Mouse (Mus musculus): ENCODE measurements around the gene Kalrn.

Kalrn gene

DNA sequence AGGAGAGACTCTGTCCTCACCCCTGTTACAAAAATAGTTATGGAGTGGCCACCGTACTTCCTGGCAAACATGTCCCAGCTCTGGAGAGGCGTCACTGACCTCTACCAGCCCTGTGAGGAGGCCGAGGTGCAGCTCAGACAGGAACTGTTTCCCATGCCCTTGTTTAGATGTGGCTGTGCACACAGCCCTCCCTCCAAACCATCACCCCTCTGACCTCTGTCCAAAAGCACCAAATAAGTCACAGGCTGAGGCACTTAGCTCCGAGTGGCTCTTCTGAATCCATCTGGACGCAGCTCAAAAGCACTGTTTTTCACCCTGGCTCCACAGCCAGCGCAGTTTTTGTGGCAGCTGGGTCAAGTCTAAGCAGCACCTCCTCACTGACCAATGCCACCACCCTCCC is 220.6 kb downstream of the Kalrn start:
- no peak for DNase-seq (ENCODE audit: low spot score)

DNA sequence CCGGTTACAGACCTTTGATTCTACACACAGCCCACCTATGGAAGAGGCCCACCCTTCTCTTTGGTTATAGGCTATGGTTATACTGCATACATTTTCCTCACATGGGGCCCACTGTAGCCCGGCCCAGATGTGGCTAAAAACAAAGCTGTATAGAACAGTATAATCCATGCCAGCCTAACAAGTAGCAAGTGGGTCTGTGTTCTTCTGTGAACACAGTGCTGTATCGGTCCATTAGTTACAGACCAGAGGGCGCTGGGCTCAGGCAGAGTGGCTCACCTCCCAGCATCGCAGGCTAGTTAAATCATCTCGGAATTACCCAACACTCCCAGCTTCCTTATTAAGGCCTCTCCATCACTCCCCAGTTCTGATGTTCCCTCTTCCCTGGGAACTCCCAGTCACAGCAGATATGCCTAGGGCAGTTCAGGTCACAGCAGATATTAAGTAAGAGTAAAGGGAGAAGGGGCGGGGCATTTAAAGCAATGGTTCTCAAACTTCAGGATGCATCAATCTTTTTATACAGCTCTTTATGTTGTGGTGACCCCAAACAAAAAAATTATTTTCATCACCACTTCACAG is 221.7 kb downstream of the Kalrn start:
- DNase-seq (ENCODE audit: low spot score): no peak

DNA sequence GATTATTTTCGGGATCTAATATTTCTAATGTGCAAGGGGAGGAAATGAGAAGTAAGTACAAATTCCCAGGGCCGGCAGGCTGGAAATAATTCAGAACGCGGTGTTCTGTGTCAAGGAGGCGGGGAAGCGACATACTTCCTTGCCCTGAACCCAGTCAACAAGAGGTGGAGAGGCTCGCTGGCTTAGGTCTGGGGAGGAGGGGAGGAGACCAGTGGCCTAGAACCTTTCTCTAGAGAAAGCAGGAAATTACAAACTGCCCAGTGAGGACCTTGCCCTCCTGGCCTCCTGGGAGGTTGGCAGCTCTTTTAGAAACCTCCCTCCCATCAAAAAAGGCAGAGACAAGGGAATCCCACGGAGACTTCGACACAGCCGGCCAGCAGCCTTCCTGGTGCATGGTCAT is 225.8 kb downstream of the Kalrn start:
- DNase-seq (ENCODE audit: low spot score): no peak

GRCm38 (mm10) chr16:34344895-34345876 is 228.1 kb downstream of the Kalrn start:
- DNase-seq (ENCODE audit: low spot score): no peak

GRCm38 (mm10) chr16:34343968-34344367 is 229.4 kb downstream of the Kalrn start:
- DNase-seq (ENCODE audit: low spot score): peak; percentile 31

DNA sequence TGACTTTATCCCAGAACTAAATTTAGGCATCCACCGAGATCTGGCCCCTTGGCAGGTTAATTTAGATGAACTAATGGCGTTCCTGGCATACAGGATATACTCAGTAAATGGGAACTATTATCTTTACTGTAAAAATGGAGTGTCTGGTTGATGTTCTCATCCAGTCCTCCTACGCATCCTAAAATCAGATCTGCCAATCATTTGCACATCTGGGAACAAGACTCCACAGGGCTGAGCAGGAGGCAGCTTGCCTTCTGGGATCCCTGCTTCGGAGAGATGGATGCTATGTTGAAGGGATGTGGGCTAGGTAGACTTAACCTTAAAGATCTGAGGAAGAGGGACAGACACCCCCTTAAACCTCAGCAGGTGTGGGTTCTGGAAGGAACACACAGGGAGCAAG is 230.2 kb downstream of the Kalrn start:
- no peak for DNase-seq (ENCODE audit: low spot score)

- DNase-seq (ENCODE audit: low spot score): no peak
Measured at GRCm38 (mm10) chr16:34342369-34343160, 230.8 kb downstream of the Kalrn start.

DNA sequence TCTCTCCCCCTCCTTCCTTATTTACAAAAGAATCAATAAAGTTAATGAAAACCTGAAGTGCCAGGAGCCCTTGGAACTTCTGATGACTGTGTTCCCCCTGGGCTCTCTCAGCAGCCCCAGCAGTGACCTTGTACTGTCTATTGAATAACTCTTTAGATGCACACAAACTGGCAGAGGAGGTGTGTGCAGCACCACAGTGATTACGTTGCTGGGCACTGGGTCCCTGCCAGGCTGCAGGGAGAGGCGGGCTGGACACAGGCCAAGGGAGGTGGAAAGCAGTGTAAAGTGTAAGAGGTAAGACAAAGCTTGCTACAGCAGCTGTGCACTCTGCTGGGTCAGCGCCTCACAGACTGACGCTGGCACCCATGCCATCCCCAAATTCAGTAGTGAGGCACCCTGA is 238.4 kb downstream of the Kalrn start:
- peak; percentile 44 for DNase-seq (ENCODE audit: low spot score)

DNA sequence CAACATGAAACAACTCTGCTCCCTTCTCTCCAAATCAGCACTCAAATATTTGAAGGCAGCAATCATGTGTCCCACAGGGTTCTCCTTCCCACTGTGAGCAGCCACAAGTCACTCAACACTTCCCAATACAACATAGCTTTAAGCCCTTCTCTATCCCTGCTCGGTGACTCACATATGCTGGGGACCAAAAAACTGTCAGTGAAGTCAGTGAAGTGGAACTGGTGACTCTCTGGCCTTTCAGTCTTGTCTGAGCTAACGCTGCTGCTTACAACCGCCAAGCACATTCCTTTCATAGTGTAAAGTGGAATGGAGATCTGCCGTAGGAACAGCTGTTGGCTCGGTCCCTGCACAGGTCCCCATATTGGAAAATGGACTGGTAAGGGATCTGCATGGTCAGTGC is 241.7 kb downstream of the Kalrn start:
- DNase-seq (ENCODE audit: low spot score): no peak

- DNase-seq (ENCODE audit: low spot score): no peak
Measured at GRCm38 (mm10) chr16:34329876-34330275, 243.5 kb downstream of the Kalrn start.

GRCm38 (mm10) chr16:34329431-34329873 is 243.9 kb downstream of the Kalrn start:
- peak; percentile 24 for DNase-seq (ENCODE audit: low spot score)

DNA sequence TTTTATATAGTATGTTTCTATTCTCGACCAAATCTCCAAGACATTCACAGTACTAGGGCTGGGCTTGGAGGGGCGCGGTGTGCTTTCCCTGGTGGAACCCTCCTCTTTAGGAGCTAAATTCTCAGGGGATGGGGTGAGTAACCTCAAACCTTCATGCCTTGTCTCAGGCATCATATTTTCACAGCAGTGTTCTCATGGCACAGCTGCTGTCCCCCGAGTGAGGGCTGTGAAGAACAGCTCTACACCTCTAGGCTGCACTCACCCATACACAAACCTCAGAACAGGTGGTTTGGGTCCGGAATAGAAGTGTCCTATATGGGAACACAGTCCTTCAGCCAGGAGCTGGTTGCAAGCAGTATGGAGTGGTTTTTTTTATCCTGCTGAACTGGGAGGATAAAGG is 245.4 kb downstream of the Kalrn start:
- DNase-seq (ENCODE audit: low spot score): no peak

DNA sequence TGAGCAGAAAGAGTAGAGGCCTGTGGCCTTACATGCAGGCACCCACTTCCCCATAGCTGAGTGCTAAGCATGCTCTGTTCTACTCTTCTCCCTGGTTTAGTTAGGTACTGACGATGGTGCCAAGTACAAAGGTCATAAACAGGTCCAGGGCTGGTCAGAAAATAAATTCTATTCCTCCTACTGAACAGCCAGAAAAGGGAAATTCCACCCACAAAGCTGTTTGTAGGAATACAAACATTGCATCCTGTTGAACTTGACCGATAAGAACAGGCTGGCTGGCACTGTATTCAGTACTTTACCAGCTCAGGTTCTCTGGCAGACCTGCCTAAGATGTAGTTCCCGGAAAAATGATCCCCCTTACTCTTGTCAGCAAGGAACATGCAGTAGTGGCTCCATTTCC is 247.5 kb downstream of the Kalrn start:
- DNase-seq (ENCODE audit: low spot score): no peak

DNA sequence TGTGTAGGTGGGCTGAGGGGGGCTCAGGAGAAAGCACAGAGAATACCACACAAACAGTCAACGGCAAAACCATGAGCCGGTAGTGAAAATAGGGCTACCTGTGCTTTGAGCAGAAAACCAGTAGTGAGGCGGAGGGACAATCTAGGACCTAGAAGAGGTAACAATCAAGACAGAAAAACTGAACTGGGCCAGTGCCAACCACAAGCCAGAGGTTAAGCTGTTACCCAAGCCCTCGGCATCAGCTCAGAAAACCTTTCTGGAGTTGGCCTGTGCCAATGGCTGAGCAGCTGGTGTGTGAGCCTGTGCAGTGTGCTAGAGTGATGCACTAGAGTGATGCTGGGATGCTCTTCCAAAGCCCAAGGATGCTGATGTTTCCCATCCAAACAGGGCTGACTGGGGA is 248.2 kb downstream of the Kalrn start:
- DNase-seq (ENCODE audit: low spot score): no peak

- no peak for DNase-seq (ENCODE audit: low spot score)
Measured at GRCm38 (mm10) chr16:34324735-34325134, 248.6 kb downstream of the Kalrn start.

DNA sequence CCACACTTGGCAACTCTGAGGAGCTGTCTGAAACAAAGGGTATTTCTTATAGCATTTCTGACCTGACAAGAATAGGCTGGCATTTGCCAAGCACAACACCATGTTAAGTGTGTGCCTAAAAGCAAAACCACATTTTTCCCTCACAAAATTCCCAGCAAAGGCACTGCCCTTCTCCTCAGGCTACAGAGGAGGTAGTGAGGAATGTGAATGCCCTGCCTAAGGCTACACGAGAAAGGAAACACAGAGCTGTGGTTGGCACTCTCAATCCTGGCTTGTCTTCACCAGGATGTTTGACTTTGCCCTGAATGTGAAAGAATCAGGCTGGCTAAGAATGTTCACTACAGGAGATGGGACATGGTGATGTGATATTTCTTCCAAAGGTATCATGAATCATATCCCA is 249.8 kb downstream of the Kalrn start:
- no peak for DNase-seq (ENCODE audit: low spot score)

DNA sequence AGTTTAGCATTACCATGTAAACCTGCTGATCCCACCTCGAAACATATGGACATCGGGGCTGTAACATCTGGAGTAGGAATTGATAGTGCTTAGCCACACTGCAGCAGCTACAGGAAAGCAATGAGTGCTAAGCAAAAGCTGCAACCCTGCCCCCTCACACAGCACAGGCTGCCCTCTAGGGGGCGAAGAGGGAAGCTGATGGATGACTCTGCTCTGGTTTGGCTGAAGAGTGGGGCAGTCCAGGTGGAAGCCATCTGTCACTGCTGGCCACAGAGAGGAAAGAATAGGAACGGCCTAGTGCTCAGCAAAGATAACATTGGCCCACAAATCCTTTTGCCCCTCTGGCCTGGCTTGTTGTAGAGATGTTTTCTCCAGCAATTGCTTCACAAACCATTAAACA is 250.8 kb downstream of the Kalrn start:
- DNase-seq (ENCODE audit: low spot score): peak; percentile 55

GRCm38 (mm10) chr16:34321066-34321790 is 252.1 kb downstream of the Kalrn start:
- DNase-seq (ENCODE audit: low spot score): no peak

DNA sequence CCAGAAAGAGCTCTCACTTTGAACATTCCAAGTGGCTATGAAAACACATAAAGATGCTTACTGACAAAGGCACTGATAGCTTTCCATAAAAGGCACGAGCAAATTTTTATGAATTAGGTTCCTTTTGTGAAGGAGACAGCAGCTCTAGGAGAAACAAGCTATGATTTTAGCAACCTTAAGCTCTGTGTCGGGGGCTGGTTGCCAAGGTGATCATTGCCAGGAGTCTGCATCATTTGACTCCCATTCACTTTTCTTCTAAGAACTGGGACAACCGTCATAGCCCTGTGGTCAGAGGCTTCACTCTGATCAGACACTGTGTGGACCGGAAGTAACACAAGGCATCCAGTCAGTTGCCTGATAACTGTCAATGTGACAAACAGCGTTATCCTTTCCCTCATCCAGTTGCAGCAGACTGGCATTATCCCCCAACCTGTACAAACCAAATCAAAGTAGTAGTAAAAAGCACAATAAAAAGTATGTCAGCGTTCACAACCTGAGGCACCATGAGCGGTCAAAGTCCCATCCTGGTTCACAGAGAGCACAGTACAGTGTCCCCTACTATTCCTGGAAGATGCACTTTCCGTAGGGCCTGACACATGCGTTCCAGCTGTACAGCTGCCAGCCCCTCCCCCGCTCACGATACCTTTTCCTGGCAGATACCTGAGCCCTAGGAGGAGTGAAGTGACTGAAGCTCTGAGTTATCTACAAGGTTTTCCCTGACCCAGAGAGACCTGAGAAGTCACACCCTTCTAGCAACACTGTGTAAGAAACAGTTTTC is 253.1 kb downstream of the Kalrn start:
- no peak for DNase-seq (ENCODE audit: low spot score)

GRCm38 (mm10) chr16:34317110-34317509 is 256.2 kb downstream of the Kalrn start:
- DNase-seq (ENCODE audit: low spot score): no peak

GRCm38 (mm10) chr16:34316253-34316652 is 257.1 kb downstream of the Kalrn start:
- no peak for DNase-seq (ENCODE audit: low spot score)
